Mouse (Mus musculus) midbrain, postnatal 0 days (tissue): ENCODE measurements around the gene Tmem131. TPM values are rescaled to one million over a fixed set of nuclear protein-coding genes. Genes with fewer than 3 reads are reported as not detected.
"Not testable (repeated sequence)": the region's sequence is repeated elsewhere in the genome, so short reads cannot be mapped to it uniquely, and the experiment has no call there.

Experiments used
- ATAC-seq: fragments of 200-750 bp; cut with Nextera tagmentation; 2 replicates; pipeline ENCODE4 v1.8.0; 2017; ENCODE audit warnings: moderate number of reproducible peaks, mild to moderate bottlenecking, moderate TSS enrichment, moderate library complexity; ENCODE audit not compliant: low FRiP score
- DNase-seq: peaks from one replicate; pipeline ENCODE4 v3.0.0-alpha.2; 2015; ENCODE audit warnings: low spot score
- H3K27ac ChIP-seq: fragments of 300-500 bp; sonication (generic); 2 replicates; pipeline ENCODE4 v1.5.1; 2014; ENCODE audit warnings: low read depth, mild to moderate bottlenecking, low read length, mixed read lengths
- H3K27me3 ChIP-seq: fragments of 300-500 bp; sonication (generic); 2 replicates; pipeline ENCODE4 v1.6.1; 2014; ENCODE audit warnings: low read length, control low read depth, mixed read lengths; ENCODE audit not compliant: insufficient read depth
- H3K36me3 ChIP-seq: fragments of 300-500 bp; sonication (generic); 2 replicates; pipeline ENCODE4 v1.6.1; 2014; ENCODE audit warnings: low read length, control low read depth, mixed read lengths; ENCODE audit not compliant: insufficient read depth
- H3K4me1 ChIP-seq: fragments of 300-500 bp; sonication (generic); 2 replicates; pipeline ENCODE4 v1.6.1; 2014; ENCODE audit warnings: mild to moderate bottlenecking, control low read depth, antibody characterized with exemption, low read length, mixed read lengths; ENCODE audit not compliant: insufficient read depth
- H3K4me2 ChIP-seq: fragments of 300-500 bp; sonication (generic); 2 replicates; pipeline ENCODE4 v1.6.1; 2014; ENCODE audit warnings: low read depth, mild to moderate bottlenecking, low read length, mixed read lengths; ENCODE audit not compliant: poor library complexity, severe bottlenecking
- H3K4me3 ChIP-seq: fragments of 300-500 bp; sonication (generic); 2 replicates; pipeline ENCODE4 v1.5.1; 2014; ENCODE audit warnings: low read depth, mild to moderate bottlenecking, low read length, moderate library complexity
- H3K9ac ChIP-seq: fragments of 300-500 bp; sonication (generic); replicated peaks from 2 replicates; pipeline ENCODE4 v1.6.1; 2014; ENCODE audit warnings: mild to moderate bottlenecking, low read length, moderate library complexity, mixed read lengths; ENCODE audit not compliant: poor library complexity, severe bottlenecking
- H3K9me3 ChIP-seq: fragments of 300-500 bp; sonication (generic); 2 replicates; pipeline ENCODE4 v1.6.1; 2016; ENCODE audit warnings: low read length, control low read depth
- CTCF ChIP-seq: IDR thresholded peaks from 2 replicates; pipeline ENCODE4 v1.5.1; 2016; ENCODE audit warnings: antibody characterized with exemption, mild to moderate bottlenecking
- WGBS: fragments of 180-500 bp; shearing (Covaris S2); extraction: QIAGEN DNeasy Blood & Tissue Kit; methylation state at CpG from one replicate; pipeline ENCODE4 v1.1.7; 2014; 5-methylcytosine and 5-hydroxymethylcytosine counted together
- polyA plus RNA-seq: library from polyadenylated mRNA; unstranded; fragments of >200 nt; fragmentation: Nextera tagmentation; extraction: Ambion mirVana; gene quantifications from 2 replicates; pipeline ENCODE4 v1.2.1, GENCODE M21; 2015
- total RNA-seq: library from RNA; depleted of rRNA; stranded (reverse); fragments of >200 nt; gene quantifications from 2 replicates; pipeline ENCODE4 v1.2.3, GENCODE M21; 2014

Tmem131 gene
- total and polyA plus RNA-seq, 2 experiments from 2014 or later = 11.1 to 25.8 TPM

GRCm38 (mm10) chr1:36824356-36824755 is 119.1 kb downstream of the Tmem131 start:
- no peak for ATAC-seq
- peaks cover 54% of the 10 kb centered on the region for H3K36me3 ChIP-seq
- H3K4me1 ChIP-seq = no peaks in the 10 kb centered on the region
- no peaks in the 10 kb centered on the region for H3K9me3 ChIP-seq
- TF ChIP-seq CTCF = no peak
- H3K27me3 ChIP-seq = no peaks in the 10 kb centered on the region
- WGBS = 94% methylated on average over 5 of the region's 5 CpGs
- no peak overlapping the region for H3K4me2 ChIP-seq
- no peak overlapping the region for H3K27ac ChIP-seq
- H3K4me3 ChIP-seq = no peak overlapping the region
- DNase-seq = no peak
- no peak overlapping the region for H3K9ac ChIP-seq

GRCm38 (mm10) chr1:36821918-36822317 is 121.5 kb downstream of the Tmem131 start:
- H3K4me2 ChIP-seq, H3K4me3 ChIP-seq, H3K27me3 ChIP-seq, H3K9me3 ChIP-seq, H3K9ac ChIP-seq, H3K4me1 ChIP-seq, ATAC-seq, H3K27ac ChIP-seq, DNase-seq: not testable (repeated sequence)
- H3K36me3 ChIP-seq = peaks cover 61% of the 10 kb centered on the region
- 90% methylated on average over 4 of the region's 4 CpGs for WGBS
- TF ChIP-seq CTCF = peak; percentile 38

- no peak for DNase-seq
- Histone ChIP-seq H3K27ac (no peak overlapping the region), H3K9me3 (no peaks in the 10 kb centered on the region), H3K4me3 (no peak overlapping the region), H3K27me3 (no peaks in the 10 kb centered on the region), H3K36me3 (peaks cover 65% of the 10 kb centered on the region), H3K9ac (no peak overlapping the region), H3K4me2 (no peak overlapping the region), H3K4me1 (no peaks in the 10 kb centered on the region)
- no peak for ATAC-seq
- TF ChIP-seq CTCF = no peak
- 91% methylated on average over 6 of the region's 6 CpGs for whole genome bisulfite sequencing
Measured at GRCm38 (mm10) chr1:36815166-36815565, 128.3 kb downstream of the Tmem131 start.

- no peak for ATAC-seq
Measured at GRCm38 (mm10) chr1:36814271-36814903, 129.1 kb downstream of the Tmem131 start.

GRCm38 (mm10) chr1:36813415-36813814 is 130.1 kb downstream of the Tmem131 start:
- H3K4me2 ChIP-seq = no peak overlapping the region
- no peak for TF ChIP-seq CTCF
- H3K27ac ChIP-seq = no peak overlapping the region
- WGBS = 77% methylated on average over 7 of the region's 7 CpGs
- H3K9ac ChIP-seq = no peak overlapping the region
- ATAC-seq (no peak), DNase-seq (no peak)
- no peaks in the 10 kb centered on the region for H3K27me3 ChIP-seq
- H3K4me3 ChIP-seq = no peak overlapping the region
- H3K36me3 ChIP-seq = peaks cover 67% of the 10 kb centered on the region
- H3K9me3 ChIP-seq = no peaks in the 10 kb centered on the region
- no peaks in the 10 kb centered on the region for H3K4me1 ChIP-seq

More at GRCm38 (mm10) chr1:36814271-36814903, 129.1 kb downstream of the Tmem131 start:
- no peak overlapping the region for H3K9ac ChIP-seq
- H3K27me3 ChIP-seq = no peaks in the 10 kb centered on the region
- 84% methylated on average over 5 of the region's 5 CpGs for WGBS
- H3K36me3 ChIP-seq = peaks cover 69% of the 10 kb centered on the region
- H3K4me2 ChIP-seq = no peak overlapping the region
- TF ChIP-seq CTCF = no peak
- no peak for DNase-seq
- no peak overlapping the region for H3K4me3 ChIP-seq
- no peak overlapping the region for H3K27ac ChIP-seq
- no peaks in the 10 kb centered on the region for H3K9me3 ChIP-seq
- H3K4me1 ChIP-seq = no peaks in the 10 kb centered on the region

GRCm38 (mm10) chr1:36811806-36812205 is 131.7 kb downstream of the Tmem131 start:
- Histone ChIP-seq H3K36me3 (peaks cover 67% of the 10 kb centered on the region), H3K27me3 (no peaks in the 10 kb centered on the region), H3K4me1 (no peaks in the 10 kb centered on the region), H3K27ac (no peak overlapping the region), H3K4me3 (no peak overlapping the region), H3K9ac (no peak overlapping the region), H3K4me2 (no peak overlapping the region), H3K9me3 (no peaks in the 10 kb centered on the region)
- ATAC-seq (no peak), DNase-seq (no peak)
- 94% methylated on average over 7 of the region's 7 CpGs for WGBS
- no peak for TF ChIP-seq CTCF
